Mouse (Mus musculus) right cerebral cortex, postnatal 14 days (tissue): ENCODE data around the gene Gm11985.

Experiments
- DNase-seq: peaks from one replicate; pipeline ENCODE4 v3.0.0; 2022

Gm11985 gene

GRCm38 (mm10) chr11:7152371-7152770, 36.0 kb downstream of the Gm11985 start:
- DNase-seq: no peak

- DNase-seq: no peak
Observed at GRCm38 (mm10) chr11:7150511-7150910, 37.9 kb downstream of the Gm11985 start.

- DNase-seq: no peak
Observed at GRCm38 (mm10) chr11:7149471-7149870, 38.9 kb downstream of the Gm11985 start.

DNA sequence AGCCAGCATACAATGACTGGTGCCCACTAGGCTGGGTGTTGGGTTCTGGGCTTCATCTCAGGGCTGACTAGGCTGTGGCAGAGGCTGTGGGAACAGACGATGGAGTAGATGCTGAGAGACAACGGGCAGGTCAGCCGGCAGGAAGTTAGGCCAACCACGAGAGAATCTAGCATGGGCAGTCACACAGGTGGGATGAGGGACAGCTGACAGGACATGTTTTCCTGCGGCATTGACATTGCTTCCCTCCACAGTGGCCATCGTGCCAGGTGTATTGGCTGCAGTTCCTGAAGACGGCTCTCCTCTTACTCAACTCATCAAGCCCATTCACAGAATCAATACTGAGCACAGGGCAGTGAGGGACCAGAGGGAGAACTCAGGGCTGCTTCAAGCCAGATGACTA, 40.4 kb downstream of the Gm11985 start:
- no peak for DNase-seq

DNA sequence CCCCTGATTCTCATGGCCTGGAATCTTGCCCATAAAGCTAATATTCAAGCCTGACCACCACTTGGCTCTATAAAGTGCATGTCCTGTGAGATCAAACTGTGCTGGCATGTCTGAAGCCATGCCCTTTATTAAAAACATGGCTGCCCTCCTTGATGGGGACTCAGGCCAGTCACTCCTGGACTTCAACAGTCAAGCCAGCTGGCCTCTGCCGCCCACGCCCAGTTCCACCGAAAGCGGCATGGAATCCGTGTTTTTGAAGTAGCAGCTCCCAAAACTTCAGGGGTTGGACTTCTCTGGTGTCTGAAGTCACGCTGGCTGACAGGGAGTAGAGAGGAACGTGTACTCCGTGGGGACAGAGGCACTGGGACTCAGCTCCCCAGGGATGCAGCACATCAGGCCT, 40.8 kb downstream of the Gm11985 start:
- DNase-seq: no peak

DNA sequence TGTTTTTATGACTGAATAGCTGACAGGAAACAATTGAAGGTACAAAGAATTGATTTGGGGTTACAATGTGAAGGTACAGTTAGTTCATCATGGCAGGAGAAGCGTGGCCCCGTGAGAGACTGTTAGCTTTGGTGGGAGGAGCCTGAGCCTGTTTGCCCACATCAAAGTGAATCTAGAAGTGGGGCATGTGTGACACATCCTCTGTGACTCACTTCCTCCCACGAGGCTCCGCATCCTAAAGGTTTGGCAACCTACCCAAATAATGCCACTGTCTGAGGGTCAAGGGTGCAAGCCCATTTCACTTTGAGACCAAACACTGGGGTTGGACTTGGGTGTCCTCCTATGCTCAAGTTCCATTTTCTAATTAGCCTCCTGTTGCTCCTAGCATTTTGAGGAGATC, 43.1 kb downstream of the Gm11985 start:
- no peak for DNase-seq

- no peak for DNase-seq
Observed at GRCm38 (mm10) chr11:7144369-7144768, 44.0 kb downstream of the Gm11985 start.

DNA sequence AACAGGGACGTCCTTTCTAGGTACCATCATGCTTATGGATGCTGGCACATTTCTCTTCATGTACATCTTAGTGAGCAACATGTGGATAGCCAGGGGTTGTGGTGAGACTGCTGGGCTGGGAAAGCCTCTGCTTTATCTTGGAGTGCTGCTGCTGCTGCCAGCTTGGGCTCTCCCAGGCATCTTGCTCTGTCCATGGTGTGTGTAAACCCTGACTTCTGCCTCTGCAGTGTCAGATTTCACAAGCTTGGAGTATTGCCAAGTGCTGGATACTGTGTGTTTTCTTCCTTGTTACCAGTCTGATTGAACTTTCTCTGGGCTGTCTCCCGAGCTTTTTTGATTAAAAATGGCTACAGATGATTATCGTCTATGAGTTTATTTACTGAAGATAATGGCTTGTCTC, 45.6 kb downstream of the Gm11985 start:
- no peak for DNase-seq

DNA sequence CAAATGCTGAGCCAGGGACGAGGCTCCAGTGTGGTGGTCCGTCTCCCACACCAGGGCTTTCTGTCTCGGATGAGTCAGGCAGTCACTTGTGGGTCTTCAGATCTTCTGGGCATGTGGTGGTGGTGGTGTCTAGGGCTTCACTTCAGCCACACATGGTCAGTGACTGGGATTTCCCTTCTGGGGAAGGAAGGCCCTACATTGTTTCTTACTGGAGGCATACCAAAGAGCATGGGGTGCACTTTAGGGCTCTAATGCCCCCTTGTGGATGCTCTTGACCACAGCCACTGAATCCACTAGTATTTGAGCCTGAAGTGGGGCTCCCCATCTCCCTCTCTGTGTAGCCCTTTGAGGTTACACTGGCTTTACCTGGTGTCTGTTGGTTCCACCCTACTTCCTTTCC, 47.9 kb downstream of the Gm11985 start:
- DNase-seq: peak; percentile 28

DNA sequence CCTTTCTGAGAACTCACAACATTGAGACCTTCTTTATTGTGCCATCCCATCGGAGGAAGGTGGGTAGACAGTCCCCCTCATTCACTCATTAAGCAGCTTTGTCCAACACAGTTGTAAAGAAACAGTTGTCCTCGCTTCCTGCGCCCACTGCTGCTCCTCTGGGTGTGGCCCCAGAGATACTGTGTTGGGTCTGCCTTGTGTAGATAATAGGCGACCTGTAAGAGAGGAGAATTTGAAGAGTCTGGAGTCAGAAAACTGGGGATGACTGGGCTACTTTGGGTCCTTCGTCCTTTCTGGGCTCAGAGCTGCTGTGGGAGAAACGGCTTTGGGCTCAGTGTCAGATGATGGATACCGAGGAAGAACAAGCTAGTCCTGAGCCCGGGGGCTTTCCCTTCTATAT, 50.0 kb downstream of the Gm11985 start:
- no peak for DNase-seq

GRCm38 (mm10) chr11:7136246-7136855, 52.0 kb downstream of the Gm11985 start:
- no peak for DNase-seq

DNA sequence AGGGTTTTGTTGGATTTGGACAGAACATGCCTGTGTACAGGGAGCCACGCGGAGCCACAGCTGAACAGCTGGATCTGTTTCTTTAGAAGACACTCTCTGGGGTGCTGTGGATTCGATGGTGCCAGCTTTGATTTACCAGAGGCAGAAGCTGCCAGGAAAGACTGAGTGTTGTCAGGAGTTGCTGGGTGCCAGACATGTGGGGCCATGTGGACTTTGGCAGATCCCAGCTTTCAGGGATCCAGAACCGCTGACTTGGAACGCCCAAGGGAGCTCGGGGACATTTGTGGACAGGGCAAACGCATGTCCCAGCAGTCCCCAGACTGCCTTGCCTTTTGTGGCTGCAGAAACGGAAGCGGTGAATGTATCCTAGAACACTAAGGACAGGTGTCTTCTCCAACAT, 52.6 kb downstream of the Gm11985 start:
- DNase-seq: no peak

GRCm38 (mm10) chr11:7135301-7135700, 53.1 kb downstream of the Gm11985 start:
- DNase-seq: no peak

DNA sequence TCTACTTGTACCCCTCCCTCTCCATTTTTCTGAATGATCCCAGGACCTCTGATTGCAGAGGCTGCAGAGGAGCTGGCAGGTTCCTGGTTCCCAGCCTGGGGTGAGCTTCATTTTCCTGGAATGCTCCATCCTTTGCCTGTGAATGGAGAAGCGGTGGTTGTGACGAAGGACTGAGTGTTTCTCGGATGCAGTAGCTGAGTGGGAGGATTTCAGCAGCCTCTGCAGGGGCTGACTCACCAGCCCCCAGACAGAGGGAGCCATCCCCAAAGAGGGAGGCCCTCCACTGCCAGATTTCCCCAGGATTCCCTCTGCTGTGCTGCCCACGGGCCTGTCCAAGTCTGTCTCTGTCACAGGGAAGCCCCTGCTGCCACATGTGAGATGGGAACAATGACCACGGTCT, 54.0 kb downstream of the Gm11985 start:
- peak; percentile 48 for DNase-seq

GRCm38 (mm10) chr11:7133736-7134135, 54.6 kb downstream of the Gm11985 start:
- DNase-seq: no peak
